Mouse (Mus musculus) thymus, postnatal 4 days (tissue): Measurements from ENCODE around the gene Ncoa1.
A peak's percentile ranks its signal among the peaks of the same experiment; 100 is the strongest.
"Not testable (repeated sequence)": the region's sequence is repeated elsewhere in the genome, so short reads cannot be mapped to it uniquely, and the experiment has no call there.

Experiments
- DNase-seq: peaks from one replicate; pipeline ENCODE4 v3.0.0; 2021

Ncoa1 gene

GRCm38 (mm10) chr12:4298626-4299025 is 178.4 kb downstream of the Ncoa1 start:
- no peak for DNase-seq

- DNase-seq: no peak
Observed at GRCm38 (mm10) chr12:4295881-4296280, 181.1 kb downstream of the Ncoa1 start.

GRCm38 (mm10) chr12:4295281-4295680 is 181.7 kb downstream of the Ncoa1 start:
- DNase-seq: no peak

GRCm38 (mm10) chr12:4293813-4294212 is 183.2 kb downstream of the Ncoa1 start:
- no peak for DNase-seq

GRCm38 (mm10) chr12:4285186-4285585 is 191.8 kb downstream of the Ncoa1 start:
- no peak for DNase-seq

GRCm38 (mm10) chr12:4279878-4280277 is 197.1 kb downstream of the Ncoa1 start:
- DNase-seq: no peak

- no peak for DNase-seq
Observed at GRCm38 (mm10) chr12:4278978-4279755, 197.8 kb downstream of the Ncoa1 start.

- DNase-seq: no peak
Observed at GRCm38 (mm10) chr12:4271078-4271477, 205.9 kb downstream of the Ncoa1 start.

GRCm38 (mm10) chr12:4267765-4268164 is 209.2 kb downstream of the Ncoa1 start:
- DNase-seq: no peak

GRCm38 (mm10) chr12:4252742-4253655 is 224.0 kb downstream of the Ncoa1 start:
- DNase-seq: no peak

- DNase-seq: no peak
Observed at GRCm38 (mm10) chr12:4249786-4250185, 227.2 kb downstream of the Ncoa1 start.

GRCm38 (mm10) chr12:4245742-4246141 is 231.2 kb downstream of the Ncoa1 start:
- DNase-seq: no peak

- no peak for DNase-seq
Observed at GRCm38 (mm10) chr12:4243805-4244204, 233.2 kb downstream of the Ncoa1 start.

- not testable (repeated sequence) for DNase-seq
Observed at GRCm38 (mm10) chr12:4240281-4240680, 236.7 kb downstream of the Ncoa1 start.

- DNase-seq: no peak
Observed at GRCm38 (mm10) chr12:4237481-4237880, 239.5 kb downstream of the Ncoa1 start.

GRCm38 (mm10) chr12:4233572-4234508 is 243.1 kb downstream of the Ncoa1 start, which contains the start of the genes Ptrhd1 and Cenpo:
TSS of gene Ptrhd1 (plus strand) at chr12:4234027.
TSS of gene Cenpo (minus strand) at chr12:4234294.
- peak; percentile 95 for DNase-seq

- no peak for DNase-seq
Observed at GRCm38 (mm10) chr12:4232777-4233176, 244.2 kb downstream of the Ncoa1 start.

GRCm38 (mm10) chr12:4230156-4230555 is 246.8 kb downstream of the Ncoa1 start:
- no peak for DNase-seq

- no peak for DNase-seq
Observed at GRCm38 (mm10) chr12:4212908-4213307, 264.1 kb downstream of the Ncoa1 start.

GRCm38 (mm10) chr12:4211174-4211573 is 265.8 kb downstream of the Ncoa1 start:
- DNase-seq: no peak

- no peak for DNase-seq
Observed at GRCm38 (mm10) chr12:4209196-4209595, 267.8 kb downstream of the Ncoa1 start.

GRCm38 (mm10) chr12:4208405-4209133 is 268.4 kb downstream of the Ncoa1 start:
- peak; percentile 67 for DNase-seq
